Mouse (Mus musculus) kidney, postnatal 4 days (tissue): ENCODE measurements around the gene Pon1.

ENCODE experiments used
- DNase-seq, 2 experiments: peaks; one replicate each; pipeline ENCODE4 v3.0.0; 2021; ENCODE audit warnings: mixed read lengths in 2 of 2

The Pon1 gene

GRCm38 (mm10) chr6:5120229-5120628 is 73.5 kb downstream of the Pon1 start:
- no peak for DNase-seq

- DNase-seq, result no peak
Observed at GRCm38 (mm10) chr6:5119181-5119910, 74.4 kb downstream of the Pon1 start.
